Mouse (Mus musculus): ENCODE measurements around the gene Ctrc. TPM values are rescaled to one million over a fixed set of nuclear protein-coding genes. Genes with fewer than 3 reads are reported as not detected.

The Ctrc gene
- polyA plus RNA-seq, 1 experiment, result 13.9 TPM

GRCm38 (mm10) chr4:141816267-141816666, 29.9 kb downstream of the Ctrc start:
- Histone ChIP-seq H3K36me3 (ENCODE audit: control insufficient read depth, insufficient read depth, low read length) (peaks cover 39% of the 10 kb centered on the region), H3K4me1 (ENCODE audit: control insufficient read depth, insufficient read depth, insufficient read length, low read length) (no peaks in the 10 kb centered on the region), H3K27me3 (ENCODE audit: control insufficient read depth, insufficient read depth, low read length) (no peaks in the 10 kb centered on the region), H3K4me3 (ENCODE audit: low read depth, low read length) (no peak overlapping the region), H3K27ac (ENCODE audit: insufficient read depth, low read depth, low read length) (no peak overlapping the region)
- 88% methylated on average over 7 of the region's 7 CpGs for WGBS
- TF ChIP-seq CTCF (IDR thresholded peaks at IDR 0.05; ENCODE audit: extremely low read depth, insufficient read length, insufficient replicate concordance, low read depth, low read length) (no peak), POLR2A (IDR thresholded peaks at IDR 0.05; ENCODE audit: low read depth, low read length) (no peak)

GRCm38 (mm10) chr4:141811375-141811774, 34.8 kb downstream of the Ctrc start:
- 96% methylated on average over 7 of the region's 7 CpGs for WGBS
- no peak for TF ChIP-seq POLR2A (IDR thresholded peaks at IDR 0.05; ENCODE audit: low read depth, low read length)
- no peak for TF ChIP-seq CTCF (IDR thresholded peaks at IDR 0.05; ENCODE audit: extremely low read depth, insufficient read length, insufficient replicate concordance, low read depth, low read length)
- no peaks in the 10 kb centered on the region for H3K4me1 ChIP-seq (ENCODE audit: control insufficient read depth, insufficient read depth, insufficient read length, low read length)
- peaks cover 75% of the 10 kb centered on the region for H3K36me3 ChIP-seq (ENCODE audit: control insufficient read depth, insufficient read depth, low read length)
- H3K27me3 ChIP-seq (ENCODE audit: control insufficient read depth, insufficient read depth, low read length), result no peaks in the 10 kb centered on the region
- no peak overlapping the region for H3K4me3 ChIP-seq (ENCODE audit: low read depth, low read length)
- no peak overlapping the region for H3K27ac ChIP-seq (ENCODE audit: insufficient read depth, low read depth, low read length)

- WGBS, result 97% methylated on average over 2 of the region's 2 CpGs
- peaks cover 78% of the 10 kb centered on the region for H3K36me3 ChIP-seq (ENCODE audit: control insufficient read depth, insufficient read depth, low read length)
- TF ChIP-seq CTCF (IDR thresholded peaks at IDR 0.05; ENCODE audit: extremely low read depth, insufficient read length, insufficient replicate concordance, low read depth, low read length), result no peak
- TF ChIP-seq POLR2A (IDR thresholded peaks at IDR 0.05; ENCODE audit: low read depth, low read length), result no peak
Observed at GRCm38 (mm10) chr4:141810975-141811374, 35.2 kb downstream of the Ctrc start.

GRCm38 (mm10) chr4:141809850-141810464, 36.2 kb downstream of the Ctrc start:
- no peak overlapping the region for H3K4me3 ChIP-seq (ENCODE audit: low read depth, low read length)
- TF ChIP-seq POLR2A (IDR thresholded peaks at IDR 0.05; ENCODE audit: low read depth, low read length) (no peak), CTCF (IDR thresholded peaks at IDR 0.05; ENCODE audit: extremely low read depth, insufficient read length, insufficient replicate concordance, low read depth, low read length) (peak; percentile 66; the same call in 1 of the 2 replicates)
- WGBS, result 70% methylated on average over 8 of the region's 8 CpGs
- no peaks in the 10 kb centered on the region for H3K4me1 ChIP-seq (ENCODE audit: control insufficient read depth, insufficient read depth, insufficient read length, low read length)
- H3K36me3 ChIP-seq (ENCODE audit: control insufficient read depth, insufficient read depth, low read length), result peaks cover 81% of the 10 kb centered on the region
- no peaks in the 10 kb centered on the region for H3K27me3 ChIP-seq (ENCODE audit: control insufficient read depth, insufficient read depth, low read length)
- no peak overlapping the region for H3K27ac ChIP-seq (ENCODE audit: insufficient read depth, low read depth, low read length)

More at GRCm38 (mm10) chr4:141810975-141811374, 35.2 kb downstream of the Ctrc start:
- H3K27ac ChIP-seq (ENCODE audit: insufficient read depth, low read depth, low read length), result no peak overlapping the region
- H3K4me3 ChIP-seq (ENCODE audit: low read depth, low read length), result no peak overlapping the region
- no peaks in the 10 kb centered on the region for H3K27me3 ChIP-seq (ENCODE audit: control insufficient read depth, insufficient read depth, low read length)
- no peaks in the 10 kb centered on the region for H3K4me1 ChIP-seq (ENCODE audit: control insufficient read depth, insufficient read depth, insufficient read length, low read length)

- no peak for TF ChIP-seq POLR2A (IDR thresholded peaks at IDR 0.05; ENCODE audit: low read depth, low read length)
- no peak for TF ChIP-seq CTCF (IDR thresholded peaks at IDR 0.05; ENCODE audit: extremely low read depth, insufficient read length, insufficient replicate concordance, low read depth, low read length)
- H3K27ac ChIP-seq (ENCODE audit: insufficient read depth, low read depth, low read length), result no peak overlapping the region
- no peaks in the 10 kb centered on the region for H3K27me3 ChIP-seq (ENCODE audit: control insufficient read depth, insufficient read depth, low read length)
- H3K36me3 ChIP-seq (ENCODE audit: control insufficient read depth, insufficient read depth, low read length), result peaks cover 54% of the 10 kb centered on the region
- H3K4me1 ChIP-seq (ENCODE audit: control insufficient read depth, insufficient read depth, insufficient read length, low read length), result no peaks in the 10 kb centered on the region
- H3K4me3 ChIP-seq (ENCODE audit: low read depth, low read length), result no peak overlapping the region
- WGBS, result 96% methylated on average over 8 of the region's 8 CpGs
Observed at GRCm38 (mm10) chr4:141805886-141806285, 40.3 kb downstream of the Ctrc start.

- Histone ChIP-seq H3K27me3 (ENCODE audit: control insufficient read depth, insufficient read depth, low read length) (no peaks in the 10 kb centered on the region), H3K27ac (ENCODE audit: insufficient read depth, low read depth, low read length) (no peak overlapping the region), H3K4me3 (ENCODE audit: low read depth, low read length) (no peak overlapping the region), H3K36me3 (ENCODE audit: control insufficient read depth, insufficient read depth, low read length) (peaks cover 39% of the 10 kb centered on the region), H3K4me1 (ENCODE audit: control insufficient read depth, insufficient read depth, insufficient read length, low read length) (no peaks in the 10 kb centered on the region)
- 93% methylated on average over 4 of the region's 4 CpGs for WGBS
- TF ChIP-seq CTCF (IDR thresholded peaks at IDR 0.05; ENCODE audit: extremely low read depth, insufficient read length, insufficient replicate concordance, low read depth, low read length) (no peak), POLR2A (IDR thresholded peaks at IDR 0.05; ENCODE audit: low read depth, low read length) (no peak)
Observed at GRCm38 (mm10) chr4:141804105-141804504, 42.1 kb downstream of the Ctrc start.

GRCm38 (mm10) chr4:141797545-141797944, 48.6 kb downstream of the Ctrc start:
- TF ChIP-seq CTCF (IDR thresholded peaks at IDR 0.05; ENCODE audit: extremely low read depth, insufficient read length, insufficient replicate concordance, low read depth, low read length) (no peak), POLR2A (IDR thresholded peaks at IDR 0.05; ENCODE audit: low read depth, low read length) (no peak)
- WGBS, result 91% methylated on average over 5 of the region's 5 CpGs
- Histone ChIP-seq H3K27me3 (ENCODE audit: control insufficient read depth, insufficient read depth, low read length) (no peaks in the 10 kb centered on the region), H3K4me3 (ENCODE audit: low read depth, low read length) (no peak overlapping the region), H3K36me3 (ENCODE audit: control insufficient read depth, insufficient read depth, low read length) (peaks cover 11% of the 10 kb centered on the region), H3K27ac (ENCODE audit: insufficient read depth, low read depth, low read length) (no peak overlapping the region), H3K4me1 (ENCODE audit: control insufficient read depth, insufficient read depth, insufficient read length, low read length) (peaks cover 7% of the 10 kb centered on the region; the same call in 1 of the 2 replicates)

All from small intestine, adult 2 months (tissue).